Mouse (Mus musculus): Measurements from ENCODE around the gene Ddr2. TPM values are rescaled to one million over a fixed set of nuclear protein-coding genes. Genes with fewer than 3 reads are reported as not detected.

Ddr2 gene
- total and polyA plus RNA-seq, 3 experiments: 0.04 TPM; not detected in 2

- Histone ChIP-seq H3K79me2 (ENCODE audit: control insufficient read depth, insufficient read depth, low read length, poor library complexity) (no peaks in the 10 kb centered on the region), H3K27ac (ENCODE audit: control insufficient read depth, low read depth, low read length) (no peak overlapping the region), H3K9ac (ENCODE audit: control insufficient read depth, low read depth, low read length, poor library complexity, severe bottlenecking) (no peak overlapping the region), H3K27me3 (ENCODE audit: control insufficient read depth in 1 of 2, insufficient read depth in 2 of 2, low read length in 2 of 2) (no peaks in the 10 kb centered on the region), H3K9me3 (replicated peaks; ENCODE audit: insufficient read depth, low read length) (no peaks in the 10 kb centered on the region), H3K4me3 (ENCODE audit: control insufficient read depth in 1 of 2, insufficient read depth in 1 of 2, low read depth in 2 of 2, low read length in 2 of 2) (no peak overlapping the region), H3K36me3 (ENCODE audit: control insufficient read depth in 1 of 2, insufficient read depth in 2 of 2, low read length in 2 of 2) (no peaks in the 10 kb centered on the region), H3K4me1 (ENCODE audit: control insufficient read depth in 1 of 2, insufficient read depth in 2 of 2, low read length in 2 of 2) (no peaks in the 10 kb centered on the region)
- no peak for DNase-seq (ENCODE audit: low read depth, low spot score)
- TF ChIP-seq ZNF384 (IDR thresholded peaks at IDR 0.05; ENCODE audit: low read depth, low read length) (no peak), MAFK (IDR thresholded peaks at IDR 0.05; ENCODE audit: borderline replicate concordance, low read depth, low read length) (no peak), ELF1 (IDR thresholded peaks at IDR 0.05; ENCODE audit: low read depth, low read length) (no peak)
Observed at GRCm38 (mm10) chr1:170056921-170057320, 53.6 kb downstream of the Ddr2 start.

DNA sequence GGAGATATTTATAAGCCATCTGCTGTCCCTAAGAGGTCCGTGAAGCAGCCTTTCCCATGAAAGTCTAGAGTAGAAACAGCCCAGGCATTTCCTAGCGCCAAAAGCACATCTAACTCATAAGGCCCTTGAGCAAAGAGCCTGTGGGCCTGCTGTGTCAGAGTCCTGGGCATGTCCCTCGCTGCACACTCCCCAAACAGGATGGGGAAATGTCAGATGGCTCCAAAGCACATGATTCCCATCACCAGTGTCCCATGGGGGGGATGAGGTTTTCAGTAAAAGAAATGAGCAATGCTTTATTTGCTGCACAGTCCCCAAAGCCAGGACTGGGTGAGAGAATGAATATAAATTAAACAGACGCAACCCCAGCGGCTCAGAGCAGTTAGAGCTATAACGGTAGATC is 54.3 kb downstream of the Ddr2 start:
- no peak overlapping the region for H3K27ac ChIP-seq (ENCODE audit: control insufficient read depth, low read depth, low read length)
- no peaks in the 10 kb centered on the region for H3K9me3 ChIP-seq (replicated peaks; ENCODE audit: insufficient read depth, low read length)
- TF ChIP-seq HCFC1 (IDR thresholded peaks at IDR 0.05; ENCODE audit: low read depth, low read length) (no peak), CHD1 (IDR thresholded peaks at IDR 0.05; ENCODE audit: low read depth, low read length) (no peak), TBP (IDR thresholded peaks at IDR 0.05; ENCODE audit: low read depth, low read length) (no peak), MYB (IDR thresholded peaks at IDR 0.05; ENCODE audit: low read depth, low read length) (no peak), KAT2A (conservative IDR thresholded peaks at IDR 0.05; ENCODE audit: low read depth, low read length) (no peak), MAZ (IDR thresholded peaks at IDR 0.05; ENCODE audit: low read depth, low read length) (no peak), MXI1 (IDR thresholded peaks at IDR 0.05; ENCODE audit: low read depth, low read length) (no peak), BHLHE40 (IDR thresholded peaks at IDR 0.05; ENCODE audit: borderline replicate concordance, low read depth, low read length) (no peak), UBTF (IDR thresholded peaks at IDR 0.05; ENCODE audit: borderline replicate concordance, insufficient read depth, low read depth, low read length) (no peak), NRF1 (IDR thresholded peaks at IDR 0.05; ENCODE audit: insufficient read depth, low read depth, low read length, poor library complexity, severe bottlenecking) (no peak), POLR2A (IDR thresholded peaks at IDR 0.05; ENCODE audit: control insufficient read depth in 1 of 2, insufficient read depth in 1 of 2, low read depth in 1 of 2, low read length in 2 of 2, poor library complexity in 1 of 2) (no peak), CTCF (IDR thresholded peaks at IDR 0.05 in 2 of 3, conservative IDR thresholded peaks at IDR 0.05 in 1 of 3; ENCODE audit: control insufficient read depth in 1 of 3, insufficient read depth in 1 of 3, low read depth in 2 of 3, low read length in 3 of 3, poor library complexity in 1 of 3, severe bottlenecking in 1 of 3) (no peak), POLR2AphosphoS2 (IDR thresholded peaks at IDR 0.05; ENCODE audit: low read length) (no peak), GATA1 (IDR thresholded peaks at IDR 0.05; ENCODE audit: low read depth, low read length) (no peak), GABPA (IDR thresholded peaks at IDR 0.05; ENCODE audit: low read depth, low read length) (no peak), ZNF384 (IDR thresholded peaks at IDR 0.05; ENCODE audit: low read depth, low read length) (no peak), USF2 (IDR thresholded peaks at IDR 0.05; ENCODE audit: borderline replicate concordance in 1 of 2, insufficient read depth in 1 of 2, low read depth in 1 of 2, low read length in 2 of 2) (no peak)
- H3K4me1 ChIP-seq (ENCODE audit: control insufficient read depth in 1 of 2, insufficient read depth in 2 of 2, low read length in 2 of 2): no peaks in the 10 kb centered on the region
- no peaks in the 10 kb centered on the region for H3K36me3 ChIP-seq (ENCODE audit: control insufficient read depth in 1 of 2, insufficient read depth in 2 of 2, low read length in 2 of 2)
- no peak for DNase-seq (ENCODE audit: low read depth, low spot score)
- no peaks in the 10 kb centered on the region for H3K79me2 ChIP-seq (ENCODE audit: control insufficient read depth, insufficient read depth, low read length, poor library complexity)
- H3K27me3 ChIP-seq (ENCODE audit: control insufficient read depth in 1 of 2, insufficient read depth in 2 of 2, low read length in 2 of 2): no peaks in the 10 kb centered on the region
- no peak overlapping the region for H3K9ac ChIP-seq (ENCODE audit: control insufficient read depth, low read depth, low read length, poor library complexity, severe bottlenecking)
- H3K4me3 ChIP-seq (ENCODE audit: control insufficient read depth in 1 of 2, insufficient read depth in 1 of 2, low read depth in 2 of 2, low read length in 2 of 2): no peak overlapping the region

Measured in MEL (cell line).